Mouse (Mus musculus): ENCODE data around the gene Tlcd1. TPM values are rescaled to one million over a fixed set of nuclear protein-coding genes. Genes with fewer than 3 reads are reported as not detected.

Tlcd1 gene
- total RNA-seq, 2 experiments from 2014 or later = 1.9 to 2.4 TPM

GRCm38 (mm10) chr11:78161169-78161568, 15.3 kb upstream of the Tlcd1 start:
- DNase-seq = no peak

- no peak for DNase-seq
These were observed 14.5 kb upstream of the Tlcd1 start for GRCm38 (mm10) chr11:78161968-78162367.

GRCm38 (mm10) chr11:78162504-78162903, 14.0 kb upstream of the Tlcd1 start:
- peak; percentile 73 for DNase-seq

- no peak for DNase-seq
These were observed 13.5 kb upstream of the Tlcd1 start for GRCm38 (mm10) chr11:78163045-78163444.

- DNase-seq = peak; percentile 69
These were observed 12.6 kb upstream of the Tlcd1 start for GRCm38 (mm10) chr11:78163681-78164603.

GRCm38 (mm10) chr11:78164604-78164923, 11.9 kb upstream of the Tlcd1 start:
- no peak for DNase-seq

GRCm38 (mm10) chr11:78164924-78165760, 11.4 kb upstream of the Tlcd1 start, which contains the start of gene Traf4:
TSS of gene Traf4 (minus strand) at chr11:78165589.
- DNase-seq = peak; percentile 85

- peak; percentile 51 for DNase-seq
These were observed 10.8 kb upstream of the Tlcd1 start for GRCm38 (mm10) chr11:78165761-78166109.

GRCm38 (mm10) chr11:78166161-78166560, 10.3 kb upstream of the Tlcd1 start:
- no peak for DNase-seq

GRCm38 (mm10) chr11:78166640-78167039, 9.9 kb upstream of the Tlcd1 start:
- DNase-seq = no peak

- DNase-seq = no peak
These were observed 9.1 kb upstream of the Tlcd1 start for GRCm38 (mm10) chr11:78167257-78167959.

GRCm38 (mm10) chr11:78168541-78169468, 7.7 kb upstream of the Tlcd1 start:
- no peak for DNase-seq

- no peak for DNase-seq
These were observed 6.2 kb upstream of the Tlcd1 start for GRCm38 (mm10) chr11:78170306-78170705.

- no peak for DNase-seq
These were observed 5.2 kb upstream of the Tlcd1 start for GRCm38 (mm10) chr11:78171328-78171727.

- DNase-seq = no peak
These were observed 4.3 kb upstream of the Tlcd1 start for GRCm38 (mm10) chr11:78172034-78172747.

- no peak for DNase-seq
These were observed 3.6 kb upstream of the Tlcd1 start for GRCm38 (mm10) chr11:78172748-78173383.

- no peak for DNase-seq
These were observed 2.0 kb upstream of the Tlcd1 start for GRCm38 (mm10) chr11:78174506-78174905.

GRCm38 (mm10) chr11:78175771-78176401, 625 bp upstream of the Tlcd1 start:
- DNase-seq = no peak

- DNase-seq = no peak
These were observed 407 bp downstream of the Tlcd1 start for GRCm38 (mm10) chr11:78176905-78177331.

GRCm38 (mm10) chr11:78177437-78177836, 926 bp downstream of the Tlcd1 start:
- DNase-seq = no peak

Measured in gastrocnemius, postnatal 25 days (tissue).